Mouse (Mus musculus) G1E-ER4 (cell line): ENCODE measurements around the gene Kti12. TPM values are rescaled to one million over a fixed set of nuclear protein-coding genes. Genes with fewer than 3 reads are reported as not detected.

Experiments
- GATA1 ChIP-seq: IDR thresholded peaks from one replicate; pipeline ENCODE4 v1.8.0; 2012; ENCODE audit warnings: low read length, inconsistent platforms
- polyA plus RNA-seq: library from polyadenylated mRNA; stranded (reverse); fragments of >175 nt; gene quantifications from 2 replicates; pipeline ENCODE4 v1.2.3, GENCODE M21; 2012

Gene Kti12
- polyA plus RNA-seq, 1 experiment = 95.2 TPM

- TF ChIP-seq GATA1 = no peak
Measured at GRCm38 (mm10) chr4:108841920-108842578, 5.5 kb upstream of the Kti12 start.

GRCm38 (mm10) chr4:108843336-108843735 is 4.2 kb upstream of the Kti12 start:
- no peak for TF ChIP-seq GATA1

- TF ChIP-seq GATA1 = no peak
Measured at GRCm38 (mm10) chr4:108845824-108846569, 1.6 kb upstream of the Kti12 start.

GRCm38 (mm10) chr4:108848505-108848848 is 892 bp downstream of the Kti12 start, which contains the start of gene A730015C16Rik:
A730015C16Rik (minus strand) TSS chr4:108848619.
- TF ChIP-seq GATA1 = no peak

GRCm38 (mm10) chr4:108866806-108867205 is 19.2 kb downstream of the Kti12 start:
- no peak for TF ChIP-seq GATA1

GRCm38 (mm10) chr4:108869730-108870374 is 22.3 kb downstream of the Kti12 start:
- no peak for TF ChIP-seq GATA1

- no peak for TF ChIP-seq GATA1
Measured at GRCm38 (mm10) chr4:108873746-108874145, 26.2 kb downstream of the Kti12 start.

- no peak for TF ChIP-seq GATA1
Measured at GRCm38 (mm10) chr4:108877901-108878300, 30.3 kb downstream of the Kti12 start.

- no peak for TF ChIP-seq GATA1
Measured at GRCm38 (mm10) chr4:108878963-108879822, 31.6 kb downstream of the Kti12 start, which contains the start of gene Rab3b. Rab3b (plus strand) TSS chr4:108879063.

GRCm38 (mm10) chr4:108883815-108884214 is 36.2 kb downstream of the Kti12 start:
- no peak for TF ChIP-seq GATA1

GRCm38 (mm10) chr4:108887456-108887855 is 39.9 kb downstream of the Kti12 start:
- no peak for TF ChIP-seq GATA1

GRCm38 (mm10) chr4:108890876-108891275 is 43.3 kb downstream of the Kti12 start:
- TF ChIP-seq GATA1 = no peak

Other genes with a start within 250 kb of the Kti12 start
- 86.1 and 94.6 TPM in 2 replicates for gene Cc2d1b, start 227.8 kb upstream of the Kti12 start, polyA plus RNA-seq
- gene 3110021N24Rik, start 128.1 kb upstream of the Kti12 start, polyA plus RNA-seq = not detected in 2 replicates
- not detected in 2 replicates for gene Zfyve9, start 67.0 kb upstream of the Kti12 start, polyA plus RNA-seq
- gene Btf3l4, start 14.2 kb upstream of the Kti12 start, polyA plus RNA-seq = 7.9 and 11.1 TPM in 2 replicates
- gene Txndc12, start 13.2 kb upstream of the Kti12 start, polyA plus RNA-seq = 3.3 and 4.9 TPM in 2 replicates
- gene A730015C16Rik, start 834 bp downstream of the Kti12 start, polyA plus RNA-seq = 0.06 TPM in 1 of 2 replicates, not detected in the other
- not detected in 2 replicates for gene Rab3b, start 31.3 kb downstream of the Kti12 start, polyA plus RNA-seq
- gene Nrd1, start 152.9 kb downstream of the Kti12 start, polyA plus RNA-seq = 23.1 and 28.9 TPM in 2 replicates